Mouse (Mus musculus): ENCODE measurements at regions not wholly inside any gene's neighbourhood (a gene's known extent, or its start where the extent isn't known, plus 50 kb on each side); places are given as distances from the start of the nearest gene placed in this dataset.

DNA sequence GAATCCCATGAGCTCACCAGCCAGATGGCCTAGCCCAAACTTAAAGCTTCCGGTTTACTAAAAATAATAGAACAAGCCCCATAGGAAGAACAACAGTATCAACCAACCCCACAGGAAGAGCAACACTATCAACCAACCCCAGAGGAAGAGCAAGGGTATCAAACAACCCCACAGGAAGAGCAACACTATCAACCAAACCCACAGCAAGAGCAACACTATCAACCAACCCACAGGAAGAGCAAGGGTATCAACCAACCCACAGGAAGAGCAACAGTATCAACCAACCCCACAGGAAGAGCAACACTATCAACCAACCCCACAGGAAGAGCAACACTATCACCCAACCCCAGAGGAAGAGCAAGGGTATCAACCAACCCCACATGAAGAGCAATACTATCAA lies 59.0 kb upstream of the 1700016C15Rik start:
- no peak for DNase-seq

GRCm38 (mm10) chr1:177676657-177677056 lies 53.0 kb upstream of the 1700016C15Rik start:
- DNase-seq = peak; percentile 27

DNA sequence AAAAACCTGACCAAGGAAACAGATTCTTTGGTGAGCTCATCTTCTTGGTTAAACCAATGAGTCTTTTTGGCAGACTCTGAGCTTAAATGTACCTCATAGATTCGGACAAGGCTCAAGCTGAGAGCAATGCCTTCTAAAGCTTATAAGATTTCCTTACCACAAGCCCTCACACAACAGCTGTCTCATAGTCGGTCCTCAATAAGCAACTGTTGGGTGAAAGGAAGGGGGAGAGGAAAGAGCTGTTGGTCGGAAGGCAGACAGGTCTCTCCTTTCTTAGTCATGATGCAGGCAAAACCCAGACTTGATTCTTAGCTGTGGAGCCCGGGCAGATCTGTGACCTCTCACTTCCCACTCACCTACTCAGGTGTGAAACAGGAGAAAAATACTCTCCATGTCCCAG lies 50.8 kb upstream of the 1700016C15Rik start:
- DNase-seq = no peak
